Mouse (Mus musculus) A20 (cell line): ENCODE results near the gene AC192777.2.
A peak's percentile ranks its signal among the peaks of the same experiment; 100 is the strongest.
"Not testable (repeated sequence)": the region's sequence is repeated elsewhere in the genome, so short reads cannot be mapped to it uniquely, and the experiment has no call there.

Experiments
- DNase-seq: peaks from one replicate; pipeline ENCODE4 v3.0.0-alpha.2; 2011; ENCODE audit warnings: low read depth, low spot score

AC192777.2 gene

DNA sequence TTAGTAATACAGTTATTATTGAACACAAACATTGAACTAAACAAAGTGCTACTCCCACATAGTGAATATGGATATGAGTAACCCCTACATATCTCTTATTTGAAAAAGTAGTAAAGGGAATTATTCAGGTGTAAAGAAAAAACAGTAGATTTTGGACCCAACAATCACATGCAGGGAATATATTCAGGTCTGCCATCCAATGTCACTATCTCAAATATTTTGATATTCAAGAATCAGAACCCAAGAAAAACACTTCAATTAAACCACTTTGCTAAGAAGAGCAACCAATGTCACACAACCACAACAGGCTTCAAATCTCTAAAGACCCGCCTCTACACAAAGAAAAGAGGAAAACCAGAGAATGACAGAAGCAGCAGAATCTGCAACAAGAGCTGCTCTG, at the start of gene AC192777.2:
AC192777.2 (plus strand) TSS at position 301 of the 400 bp plus-strand sequence.
- DNase-seq: not testable (repeated sequence)

DNA sequence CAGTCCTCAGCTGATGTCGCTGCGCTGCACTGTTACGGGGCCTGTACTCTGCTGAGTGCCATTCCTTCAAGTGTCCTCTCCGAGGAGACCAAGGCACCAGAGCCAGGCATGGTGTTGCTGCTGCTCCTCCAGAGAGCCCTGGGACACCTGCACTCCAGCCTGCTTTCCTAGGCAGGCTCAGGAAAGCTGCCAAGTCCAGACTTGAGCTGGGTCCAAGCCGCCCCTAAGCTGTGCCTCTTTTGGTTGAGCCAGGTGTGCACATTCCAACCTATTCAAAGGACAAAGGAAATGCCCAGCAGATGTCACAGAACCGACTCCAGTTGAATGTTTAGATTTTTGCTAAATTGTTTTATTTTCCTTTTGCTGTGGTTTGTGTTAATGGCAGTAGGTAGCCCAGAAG, 20.9 kb downstream of the AC192777.2 start:
- not testable (repeated sequence) for DNase-seq

DNA sequence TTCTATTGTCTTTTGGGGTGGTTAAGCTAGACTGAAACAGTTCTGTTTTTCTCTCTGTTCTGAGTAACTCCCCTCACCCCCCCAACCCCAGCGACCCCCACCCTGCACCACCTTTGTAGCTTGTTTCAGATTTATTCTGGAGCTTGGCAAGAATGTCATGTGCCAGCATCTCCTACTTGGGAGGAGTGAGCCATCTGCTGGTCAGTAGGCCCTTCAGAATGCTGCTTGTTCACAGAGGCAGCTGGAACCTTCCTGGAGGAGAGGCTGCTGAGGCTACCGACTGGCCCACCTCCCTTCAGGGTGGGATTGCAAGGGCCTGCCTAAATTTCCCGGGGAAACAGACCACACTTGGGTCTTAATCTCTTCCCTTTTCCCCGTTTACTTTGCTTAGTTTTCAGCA, 21.6 kb downstream of the AC192777.2 start:
- DNase-seq: peak; percentile 21
